Mouse (Mus musculus) MN1 (cell line): Measurements from ENCODE around the gene Arhgap31.

Source experiments
- DNase-seq: peaks from one replicate; pipeline ENCODE4 v3.0.0-alpha.2; 2016; ENCODE audit warnings: low spot score

The Arhgap31 gene

GRCm38 (mm10) chr16:38649431-38649827, 63.6 kb downstream of the Arhgap31 start:
- DNase-seq, result no peak

DNA sequence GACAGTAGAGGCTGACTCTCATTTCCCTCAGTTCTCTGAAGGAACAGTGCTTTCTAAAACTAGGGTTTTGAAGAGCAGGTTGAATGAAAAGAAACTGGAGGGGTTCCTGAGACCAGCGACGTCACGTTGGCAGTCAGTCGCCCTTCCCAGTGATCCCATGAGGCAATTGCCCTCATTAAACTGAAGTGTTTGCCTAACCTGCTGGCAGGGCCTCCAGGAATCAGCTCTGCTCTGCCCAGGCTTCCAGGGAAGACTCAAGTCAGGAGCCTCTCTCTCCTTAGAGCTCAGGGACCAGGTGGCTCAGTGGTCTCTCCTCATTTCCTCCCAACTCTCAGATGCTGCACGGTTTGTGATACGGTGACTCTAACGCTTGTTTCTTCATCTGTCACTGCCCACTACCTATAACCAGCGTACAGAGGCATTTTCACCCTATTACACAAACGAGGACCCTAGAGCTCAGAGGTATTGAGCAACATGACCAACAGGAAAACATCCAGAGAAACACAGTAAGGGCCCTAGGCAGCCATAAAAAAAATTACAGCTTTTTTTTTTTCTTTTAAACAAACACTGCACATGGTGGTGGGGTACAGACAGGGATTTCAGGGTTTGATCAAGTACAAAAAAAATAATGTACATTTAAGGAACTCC, 64.2 kb downstream of the Arhgap31 start:
- DNase-seq, result no peak

DNA sequence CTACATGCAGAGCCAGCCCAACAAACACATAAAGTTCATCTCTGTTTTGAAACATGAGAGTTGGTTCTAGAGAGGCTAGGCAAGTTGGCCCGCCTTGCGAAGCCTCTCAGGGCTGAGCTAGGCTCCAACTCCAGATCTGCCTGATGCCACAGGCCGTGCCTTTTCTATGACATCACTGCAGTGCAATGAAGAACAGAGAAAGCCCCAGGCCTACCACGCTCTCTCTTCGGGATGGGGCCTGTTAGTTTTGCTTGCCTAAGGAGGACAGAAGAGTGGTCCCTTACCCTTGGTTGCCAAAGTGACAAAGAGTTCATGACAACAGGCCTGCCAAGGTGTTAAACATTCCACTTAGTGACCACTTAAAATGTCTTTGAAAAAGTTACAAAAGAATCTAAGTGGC, 64.9 kb downstream of the Arhgap31 start:
- DNase-seq, result no peak

DNA sequence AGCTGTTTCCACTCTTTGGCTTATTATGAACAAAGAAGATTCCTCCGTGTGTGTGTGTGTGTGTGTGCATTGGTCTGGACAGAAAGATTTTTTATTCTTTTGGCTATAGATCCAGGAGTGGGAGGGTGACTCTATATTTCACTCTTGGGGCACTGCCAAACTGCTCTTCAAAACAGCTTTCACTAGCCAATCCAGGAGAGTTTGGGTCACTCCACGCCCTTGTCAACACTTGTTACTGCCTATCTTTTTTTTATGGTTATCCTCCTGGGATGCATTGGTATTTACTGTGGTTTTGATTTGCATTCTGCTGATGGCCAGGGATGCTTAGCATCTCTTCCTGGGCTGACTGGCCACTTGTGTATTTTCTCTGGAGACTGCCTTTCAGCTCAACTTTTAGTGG, 68.6 kb downstream of the Arhgap31 start:
- DNase-seq, result no peak

DNA sequence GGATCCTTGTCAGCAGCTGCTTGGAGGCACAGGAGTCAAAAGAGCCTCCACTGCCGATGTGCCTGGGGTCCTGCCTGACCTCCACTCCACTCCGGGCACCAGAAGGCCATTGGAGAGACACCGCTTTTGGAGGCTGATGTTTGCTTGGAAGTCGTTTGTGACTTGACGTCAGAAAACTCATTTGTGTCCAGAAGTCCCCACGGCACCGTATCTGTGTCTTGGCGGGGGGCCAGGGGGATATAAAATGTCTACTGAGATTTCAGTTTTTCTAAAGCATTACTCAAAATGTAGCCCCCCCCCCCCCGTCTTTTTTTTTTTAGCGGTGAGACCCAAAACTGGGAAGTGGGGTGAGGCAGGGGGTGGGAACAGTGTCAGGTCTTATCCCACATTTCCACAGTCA, 76.0 kb downstream of the Arhgap31 start:
- DNase-seq, result no peak

GRCm38 (mm10) chr16:38636682-38637081, 76.4 kb downstream of the Arhgap31 start:
- DNase-seq, result no peak

- DNase-seq, result no peak
Measured at GRCm38 (mm10) chr16:38635833-38636390, 77.2 kb downstream of the Arhgap31 start.

DNA sequence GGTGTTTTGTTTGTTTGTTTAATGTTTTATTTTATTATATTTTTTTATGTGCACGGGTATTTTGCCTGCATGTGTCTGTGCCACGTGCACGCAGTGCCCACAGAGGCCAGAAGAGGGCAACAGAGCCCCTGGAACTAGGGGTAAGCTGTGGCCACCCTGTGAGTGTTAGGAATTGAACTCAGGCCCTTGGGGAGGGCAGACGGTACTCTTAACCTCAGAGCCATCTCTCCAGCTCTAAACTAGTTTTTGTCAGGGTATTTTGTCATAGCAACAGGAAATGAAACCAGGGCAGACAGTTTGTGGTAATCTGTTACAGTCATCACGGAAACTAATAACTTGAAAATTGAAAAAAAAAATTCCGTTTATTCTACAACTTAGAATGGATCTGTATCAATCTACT, 80.9 kb downstream of the Arhgap31 start:
- DNase-seq, result no peak

DNA sequence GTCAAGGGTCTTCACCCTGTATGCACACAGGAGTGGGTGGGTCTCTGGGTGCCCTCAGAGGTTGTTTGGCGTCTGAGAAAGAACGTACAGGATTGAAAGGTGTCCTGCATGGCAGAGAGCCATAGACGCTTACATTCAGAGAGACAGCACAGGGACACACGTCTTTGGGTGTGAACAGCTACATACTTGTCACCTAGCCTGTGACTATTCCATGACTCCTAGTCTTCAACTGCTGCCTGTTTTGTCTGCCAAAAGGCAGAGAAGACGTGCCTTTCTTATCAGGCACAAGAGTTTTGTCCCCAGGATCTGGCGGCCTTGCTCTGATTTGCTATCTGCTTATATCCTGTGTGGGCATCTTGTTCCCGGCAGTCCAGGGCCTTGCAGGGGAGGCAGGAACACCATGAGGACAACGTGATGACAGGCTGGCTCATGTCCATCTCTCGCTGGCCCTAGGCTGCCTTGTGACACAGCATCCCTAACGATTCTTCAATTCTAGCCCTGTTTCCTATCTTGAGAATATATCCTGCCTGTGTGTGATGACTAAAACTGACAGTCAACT, 87.2 kb downstream of the Arhgap31 start:
- DNase-seq, result no peak

GRCm38 (mm10) chr16:38625411-38625810, 87.7 kb downstream of the Arhgap31 start:
- DNase-seq, result no peak

DNA sequence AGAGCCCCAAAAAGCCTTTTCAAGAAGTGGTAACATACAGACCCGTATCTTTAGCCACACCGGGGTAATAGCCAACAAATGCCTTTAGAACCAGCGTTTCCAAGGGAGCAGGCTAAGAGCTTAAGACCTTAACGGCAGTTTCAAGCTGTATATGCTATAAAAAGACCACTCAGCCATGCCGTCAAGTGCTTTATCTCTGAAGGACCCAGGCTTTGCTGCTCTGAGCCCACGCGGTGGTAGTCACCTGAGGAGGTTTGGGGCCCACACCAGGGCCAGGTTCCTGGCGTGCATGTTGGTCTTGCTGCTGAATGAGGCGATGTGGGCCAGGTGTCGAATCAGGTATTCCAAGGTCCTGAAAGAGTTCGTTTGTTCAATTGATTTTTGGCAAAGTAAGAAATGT, 88.8 kb downstream of the Arhgap31 start:
- no peak for DNase-seq

- no peak for DNase-seq
Measured at GRCm38 (mm10) chr16:38622283-38622682, 90.8 kb downstream of the Arhgap31 start.

DNA sequence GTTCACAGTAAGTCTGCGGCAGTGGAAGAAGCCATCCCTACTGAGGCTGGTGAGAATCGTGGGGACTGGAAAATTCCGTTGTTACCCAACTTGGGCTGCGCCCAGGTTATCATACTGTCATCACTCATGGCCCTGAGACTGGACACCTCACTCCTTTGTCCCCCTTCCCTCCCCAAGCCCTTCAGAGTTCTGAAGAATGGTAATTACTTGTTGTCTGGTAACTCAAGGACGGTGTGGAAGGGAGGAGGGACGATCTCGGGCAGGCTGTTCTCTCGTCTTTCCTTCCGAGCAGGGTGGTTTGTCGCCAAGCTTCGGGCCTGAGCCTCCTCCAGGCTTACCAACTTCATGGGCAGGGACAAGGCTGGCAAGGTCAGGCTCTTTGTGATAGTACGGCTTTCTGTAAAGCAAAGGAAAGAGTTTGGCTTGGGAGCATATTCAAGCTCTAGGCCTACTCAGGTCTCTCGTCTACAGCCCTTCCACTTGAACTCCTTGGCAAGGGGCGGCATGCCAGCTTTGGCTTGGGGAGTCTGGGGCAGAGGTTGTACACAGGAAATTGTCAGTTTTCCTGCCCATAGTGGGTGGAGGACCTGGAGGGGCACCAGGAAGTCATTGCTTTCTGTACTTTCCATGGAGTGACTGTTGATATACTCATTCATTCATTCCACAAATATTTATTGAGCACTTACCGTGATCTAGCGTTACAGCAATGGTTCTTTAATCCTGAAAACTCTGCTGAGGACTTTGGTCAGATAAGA, 92.2 kb downstream of the Arhgap31 start:
- DNase-seq, result no peak

DNA sequence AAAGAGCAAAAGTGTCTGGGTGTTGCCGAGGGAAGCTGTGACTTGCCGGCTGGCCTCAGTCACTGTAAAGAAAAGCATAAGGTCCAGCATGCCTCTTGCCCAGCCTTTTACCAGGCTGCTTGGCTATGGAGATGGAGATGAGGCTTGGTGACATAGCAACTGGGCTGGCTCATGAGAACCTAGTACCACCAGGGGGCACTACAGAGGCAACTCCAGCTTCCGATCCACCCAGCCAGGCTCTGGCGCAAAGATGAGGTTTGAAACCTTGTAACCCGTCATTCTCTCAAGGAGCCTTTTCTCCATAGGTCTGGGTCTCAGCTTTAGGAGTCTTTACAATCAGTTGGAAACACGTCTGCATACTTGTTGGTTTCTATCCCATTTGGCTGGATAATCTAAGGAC, 94.0 kb downstream of the Arhgap31 start:
- no peak for DNase-seq

- no peak for DNase-seq
Measured at GRCm38 (mm10) chr16:38617977-38618376, 95.1 kb downstream of the Arhgap31 start.

GRCm38 (mm10) chr16:38613646-38614045, 99.4 kb downstream of the Arhgap31 start:
- no peak for DNase-seq

DNA sequence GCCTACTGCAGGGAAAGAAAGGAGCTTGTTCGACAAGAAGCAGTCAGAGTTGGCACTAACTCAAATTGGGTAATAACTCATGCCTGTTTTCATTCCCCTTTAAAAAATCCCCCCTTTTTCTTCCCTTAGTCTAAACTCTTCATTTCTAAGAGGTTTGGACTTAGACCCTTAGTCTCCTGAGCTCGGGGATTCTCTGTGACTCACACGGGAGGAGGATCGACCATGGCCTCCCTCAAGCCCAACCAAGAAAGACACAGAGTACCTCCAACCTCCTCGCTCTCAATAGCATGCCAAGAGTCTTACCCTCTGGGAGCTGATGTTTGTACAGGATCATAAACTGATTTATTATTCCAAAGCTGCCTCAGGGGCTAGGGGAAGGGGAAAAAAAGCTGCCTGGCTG, 100.4 kb downstream of the Arhgap31 start:
- DNase-seq, result no peak

- DNase-seq, result no peak
Measured at GRCm38 (mm10) chr16:38609092-38609491, 104.0 kb downstream of the Arhgap31 start.

DNA sequence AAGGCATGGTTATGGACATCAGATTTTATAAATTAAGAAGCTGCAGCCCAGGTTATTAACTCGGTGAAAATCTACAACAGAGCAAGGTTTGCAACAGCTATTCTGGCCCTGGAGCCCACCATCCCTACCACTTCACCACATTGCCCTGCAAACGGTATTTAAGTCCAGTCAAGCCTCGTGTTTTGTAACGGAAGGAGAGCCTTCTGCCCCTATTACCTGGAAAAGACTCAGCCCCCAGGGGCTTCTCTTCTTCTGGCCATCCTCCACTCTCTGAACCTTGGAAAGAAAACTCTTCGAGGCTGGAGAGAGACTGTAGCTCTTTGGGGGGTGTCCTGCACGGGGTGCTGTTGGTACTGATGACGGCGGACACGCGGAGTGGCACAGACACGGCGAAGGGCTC, 104.4 kb downstream of the Arhgap31 start:
- DNase-seq, result no peak

DNA sequence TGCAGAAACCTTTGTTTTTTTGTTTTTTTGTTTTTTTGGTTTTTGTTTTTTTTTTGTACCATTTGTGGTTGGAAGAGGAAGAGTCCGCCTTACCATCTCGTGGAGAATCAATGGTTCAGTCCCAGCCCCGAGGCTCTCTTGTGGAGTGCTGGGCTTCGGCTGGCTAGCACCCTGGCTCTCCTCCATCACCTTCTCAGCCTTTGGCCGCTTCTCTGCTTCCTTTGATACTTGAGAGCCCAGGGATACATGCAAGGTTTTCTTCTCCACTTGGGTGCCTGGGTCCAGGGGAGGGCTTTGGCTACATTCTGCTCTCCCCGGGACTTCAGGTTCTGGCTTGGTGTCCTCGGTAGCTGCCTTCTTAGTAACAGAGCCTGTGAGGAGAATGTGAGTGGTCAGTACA, 106.6 kb downstream of the Arhgap31 start:
- DNase-seq, result no peak

DNA sequence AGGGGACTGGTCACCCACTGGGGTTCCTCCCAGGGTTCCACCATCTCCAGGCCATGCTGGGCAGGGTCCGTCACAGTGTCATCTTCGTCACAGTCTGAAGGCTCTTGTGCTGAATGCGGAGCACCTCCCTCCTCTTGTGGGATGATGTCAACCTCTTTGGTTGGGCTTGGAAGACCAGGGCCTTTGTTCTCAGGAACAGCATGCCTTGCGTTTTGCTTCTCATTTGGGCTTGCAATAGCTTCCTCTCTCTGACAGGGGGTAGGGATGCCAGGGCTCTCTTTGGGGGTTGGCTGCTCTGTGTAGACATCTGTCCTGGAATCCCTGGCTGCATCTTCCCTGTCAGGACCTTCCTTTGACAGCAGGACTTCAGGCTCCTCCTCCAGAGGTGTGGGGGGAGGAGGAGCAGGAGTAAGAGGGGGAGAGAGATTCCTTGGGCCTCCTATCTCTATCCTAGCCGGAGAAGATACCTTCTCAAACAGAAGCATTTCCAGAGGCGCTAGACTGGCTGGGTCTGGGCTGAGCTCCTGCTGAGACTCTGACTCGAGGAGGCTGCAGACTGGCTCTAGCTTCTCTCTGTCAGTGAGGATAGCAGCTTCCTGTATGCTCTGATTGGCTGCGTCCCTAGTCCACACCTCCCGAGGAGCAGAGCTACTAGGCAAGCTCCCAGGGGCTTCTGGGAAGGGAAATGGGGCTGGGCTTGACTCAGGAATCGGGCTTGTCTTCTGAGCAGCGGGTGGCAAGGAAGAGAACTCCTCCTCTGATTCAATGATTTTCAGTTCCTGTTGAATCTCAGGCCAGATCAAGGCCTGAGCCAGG, 109.9 kb downstream of the Arhgap31 start:
- peak; percentile 73 for DNase-seq

DNA sequence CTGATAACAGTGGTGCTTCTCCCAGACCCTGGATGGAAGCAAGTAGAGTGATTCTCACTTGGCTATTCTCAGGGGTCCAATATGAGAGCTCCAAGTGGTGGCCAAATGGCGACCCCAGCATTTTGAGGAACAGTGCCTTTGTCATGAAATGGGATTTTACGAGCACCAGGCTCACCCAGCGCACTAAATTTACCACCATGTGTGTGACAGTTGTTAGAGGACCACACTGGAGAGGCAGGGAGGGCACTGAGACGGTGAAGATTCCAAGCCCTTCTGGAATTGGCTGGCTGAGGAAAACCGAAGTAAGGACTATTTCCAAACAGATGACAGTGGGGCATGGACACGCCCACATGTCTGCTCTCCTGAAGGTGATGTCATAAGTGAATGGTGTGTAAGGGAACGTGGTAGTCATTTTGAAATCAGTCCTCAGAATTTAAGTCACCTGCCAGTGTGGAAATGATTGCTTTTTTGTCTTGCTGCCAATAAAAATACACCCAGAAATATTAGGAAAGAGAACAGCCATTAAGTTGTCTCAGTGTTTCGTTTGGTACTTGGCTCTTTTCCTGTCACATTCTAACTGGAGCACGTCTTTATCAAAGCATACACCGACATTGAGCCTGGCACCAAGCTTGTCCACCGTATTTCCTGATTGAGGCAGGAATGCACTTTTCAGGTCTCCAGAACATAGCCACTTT, 113.9 kb downstream of the Arhgap31 start:
- DNase-seq, result no peak
